Mouse (Mus musculus) liver, embryonic 14.5 days (tissue): Measurements from ENCODE around the gene Zfp53. TPM values are rescaled to one million over a fixed set of nuclear protein-coding genes. Genes with fewer than 3 reads are reported as not detected.

Experiments used
- ATAC-seq: fragments of 200-750 bp; cut with Nextera tagmentation; 2 replicates; pipeline ENCODE4 v1.8.0; 2017; ENCODE audit warnings: moderate number of reproducible peaks, mild to moderate bottlenecking, moderate library complexity; ENCODE audit not compliant: insufficient read depth
- DNase-seq, 3 experiments: peaks; one replicate each; pipeline ENCODE4 v3.0.0-alpha.2; 2012 to 2013; ENCODE audit warnings: low read depth in 3 of 3, low spot score in 3 of 3
- H3K27ac ChIP-seq: fragments of 300-500 bp; sonication (generic); 2 replicates; pipeline ENCODE4 v1.5.1; 2014; ENCODE audit warnings: moderate library complexity, mild to moderate bottlenecking, control low read depth, inconsistent platforms
- H3K27me3 ChIP-seq: fragments of 300-500 bp; sonication (generic); 2 replicates; pipeline ENCODE4 v1.6.1; 2014; ENCODE audit warnings: mild to moderate bottlenecking, low read length, moderate library complexity; ENCODE audit not compliant: control insufficient read depth, insufficient read depth
- H3K36me3 ChIP-seq: fragments of 300-500 bp; sonication (generic); replicated peaks from 2 replicates; pipeline ENCODE4 v1.6.1; 2014; ENCODE audit warnings: low read depth; ENCODE audit not compliant: control insufficient read depth, insufficient read depth
- H3K4me1 ChIP-seq, 2 experiments: fragments of 200-500 bp in 1 of 2; fragments of 300-500 bp in 1 of 2; sonication (generic) in 1 of 2; replicated peaks; 2 replicates each; pipeline ENCODE4 v1.6.1; 2012 to 2014; ENCODE audit warnings: antibody characterized with exemption in 1 of 2, inconsistent platforms in 1 of 2, low read length in 1 of 2; ENCODE audit not compliant: control insufficient read depth in 2 of 2, insufficient read depth in 2 of 2
- H3K4me2 ChIP-seq: fragments of 300-500 bp; sonication (generic); 2 replicates; pipeline ENCODE4 v1.6.1; 2014; ENCODE audit warnings: low read depth, mild to moderate bottlenecking, control low read depth, moderate library complexity
- H3K4me3 ChIP-seq, 2 experiments: fragments of 200-500 bp in 1 of 2; fragments of 300-500 bp in 1 of 2; sonication (generic) in 1 of 2; 2 replicates each; pipeline ENCODE4 v1.5.1; 2012 to 2014; ENCODE audit warnings: low read depth in 2 of 2, low read length in 2 of 2, mild to moderate bottlenecking in 2 of 2, control low read depth in 1 of 2, inconsistent platforms in 1 of 2, moderate library complexity in 1 of 2; ENCODE audit not compliant: insufficient read depth in 1 of 2
- H3K9ac ChIP-seq: fragments of 300-500 bp; sonication (generic); replicated peaks from 2 replicates; pipeline ENCODE4 v1.6.1; 2014; ENCODE audit warnings: mild to moderate bottlenecking, control low read depth, moderate library complexity
- H3K9me3 ChIP-seq: fragments of 300-500 bp; sonication (generic); 2 replicates; pipeline ENCODE4 v1.6.1; 2016; ENCODE audit warnings: low read length, mixed read lengths; ENCODE audit not compliant: control insufficient read depth
- CTCF ChIP-seq: IDR thresholded peaks from 2 replicates; pipeline ENCODE4 v1.5.1; 2016; ENCODE audit warnings: antibody characterized with exemption, low read depth, control low read depth
- EP300 ChIP-seq: IDR thresholded peaks from 2 replicates; pipeline ENCODE4 v1.6.1; 2016; ENCODE audit warnings: antibody characterized with exemption, low read depth
- WGBS: fragments of 180-500 bp; shearing (Covaris S2); extraction: QIAGEN DNeasy Blood & Tissue Kit; methylation state at CpG from one replicate; pipeline ENCODE4 v1.1.7; 2014; ENCODE audit not compliant: insufficient replicate concordance; 5-methylcytosine and 5-hydroxymethylcytosine counted together
- polyA plus RNA-seq, 2 experiments: library from polyadenylated mRNA; depleted of rRNA in 1 of 2; stranded (reverse) in 1 of 2; unstranded in 1 of 2; fragments of >200 nt; fragmentation: Nextera tagmentation in 1 of 2; extraction: Ambion mirVana in 1 of 2; gene quantifications; 2 replicates each; pipeline versions ENCODE4 v1.2.1 to v1.2.3; 2012 to 2014

Gene Zfp53
- polyA plus RNA-seq, 2 experiments: 1.4 to 2.6 TPM

DNA sequence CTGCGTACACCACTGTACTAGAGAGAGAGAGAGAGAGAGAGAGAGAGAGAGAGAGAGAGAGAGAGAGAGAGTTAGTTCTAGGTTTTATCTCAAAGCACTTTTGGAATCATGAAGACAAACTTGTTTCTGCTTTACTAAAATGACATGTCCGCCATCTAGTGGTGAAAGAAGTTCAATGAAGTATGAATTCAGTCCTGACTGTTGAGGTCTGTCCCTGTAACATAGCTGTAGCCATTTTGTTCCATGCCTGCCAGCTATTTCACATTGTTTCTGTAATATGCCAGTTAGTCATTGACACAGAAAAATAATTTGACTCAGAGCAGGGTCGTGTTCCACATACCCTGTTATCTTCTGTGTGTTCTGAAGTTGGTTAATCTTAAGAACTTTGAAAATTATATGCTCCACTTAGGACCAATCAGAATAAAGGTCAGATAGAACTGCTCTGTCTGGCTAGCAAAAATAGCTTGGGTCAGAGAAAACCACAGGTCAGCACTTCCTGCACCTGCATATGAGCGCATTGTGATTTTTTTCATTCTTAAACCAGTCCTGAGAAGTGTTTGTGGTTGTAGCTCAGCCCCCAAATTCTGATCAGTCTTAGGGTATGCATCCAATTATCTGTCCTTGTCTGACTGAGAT, 45.8 kb downstream of the Zfp53 start:
- H3K9me3 ChIP-seq: no peaks in the 10 kb centered on the region
- ATAC-seq (peak; percentile 38), DNase-seq (peak; percentile 73 to 76 (median 75))
- no peaks in the 10 kb centered on the region for H3K27me3 ChIP-seq
- WGBS: 7% methylated on average over 4 of the region's 4 CpGs
- H3K27ac ChIP-seq: no peak overlapping the region
- no peak overlapping the region for H3K4me3 ChIP-seq
- H3K9ac ChIP-seq: 0 out of 2 replicates have a peak overlapping the region, but pooled peaks have one; percentile 3
- peak; percentile 70 for TF ChIP-seq CTCF
- no peak for TF ChIP-seq EP300
- H3K4me2 ChIP-seq: peak overlapping the region; percentile 75
- no peaks in the 10 kb centered on the region for H3K36me3 ChIP-seq
- H3K4me1 ChIP-seq: peaks cover 5 to 11% of the 10 kb centered on the region in 2 experiments; a peak in 3 of 4 replicates

DNA sequence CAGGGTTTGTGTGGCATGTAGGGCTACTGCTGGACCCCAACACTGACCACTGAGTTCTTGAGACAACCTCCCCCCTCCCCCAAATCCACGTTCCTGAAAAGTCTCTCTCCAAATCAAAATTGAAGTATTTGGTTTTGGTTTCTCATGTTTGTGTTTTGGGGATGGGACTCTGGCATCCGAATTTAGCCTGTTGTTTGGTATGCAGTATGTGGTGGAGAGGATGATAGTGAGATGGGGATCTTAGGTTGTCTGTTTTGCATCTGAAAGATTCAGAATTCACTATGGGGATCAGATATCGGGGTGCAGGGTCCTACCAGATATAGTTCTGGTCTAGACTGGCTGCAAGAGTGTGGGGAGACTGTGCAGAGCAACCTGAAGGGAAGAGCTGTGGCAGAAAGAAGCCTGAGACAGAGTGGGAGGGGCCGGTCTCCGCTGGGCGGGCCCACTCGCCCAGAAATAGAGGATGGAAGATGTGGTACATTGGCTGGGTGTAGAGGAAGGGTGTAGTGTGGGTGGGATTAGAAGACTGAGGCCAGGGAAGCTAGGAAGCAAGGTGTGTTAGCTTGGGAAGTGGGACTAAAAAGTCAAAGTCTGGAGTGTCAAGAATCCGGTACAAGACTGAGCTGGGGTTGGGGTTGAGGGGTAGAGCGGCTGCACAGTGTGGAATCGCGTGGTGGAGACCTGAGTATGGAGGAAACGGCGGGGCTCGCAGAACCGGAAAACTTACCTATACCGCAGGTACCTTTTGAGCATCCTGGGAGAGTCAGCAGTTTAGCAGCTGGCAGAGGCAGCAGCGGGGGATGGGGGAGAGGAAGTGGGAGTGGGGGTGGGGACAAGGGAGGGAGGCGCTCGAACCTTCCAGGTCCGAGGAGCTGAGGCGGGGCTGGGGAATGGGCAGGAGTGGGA, 46.6 kb downstream of the Zfp53 start, which contains the start of gene Zfp52:
Zfp52 (plus strand) TSS at position 444 of the 906 bp plus-strand sequence.
- Histone ChIP-seq H3K4me3 (peak within 1 kb of the TSS; percentile 58 to 83), H3K36me3 (no peaks in the 10 kb centered on the region), H3K9me3 (no peaks in the 10 kb centered on the region), H3K4me2 (peak within 1 kb of the TSS; percentile 75), H3K4me1 (peaks cover 5 to 11% of the 10 kb centered on the region in 2 experiments; a peak in 3 of 4 replicates), H3K27me3 (no peaks in the 10 kb centered on the region), H3K9ac (peak within 1 kb of the TSS; percentile 49), H3K27ac (no peak within 1 kb of the TSS)
- 1% methylated on average over 21 of the region's 21 CpGs for WGBS
- peak; percentile 74 for ATAC-seq
- no peak for DNase-seq
- TF ChIP-seq CTCF: no peak
- TF ChIP-seq EP300: no peak

DNA sequence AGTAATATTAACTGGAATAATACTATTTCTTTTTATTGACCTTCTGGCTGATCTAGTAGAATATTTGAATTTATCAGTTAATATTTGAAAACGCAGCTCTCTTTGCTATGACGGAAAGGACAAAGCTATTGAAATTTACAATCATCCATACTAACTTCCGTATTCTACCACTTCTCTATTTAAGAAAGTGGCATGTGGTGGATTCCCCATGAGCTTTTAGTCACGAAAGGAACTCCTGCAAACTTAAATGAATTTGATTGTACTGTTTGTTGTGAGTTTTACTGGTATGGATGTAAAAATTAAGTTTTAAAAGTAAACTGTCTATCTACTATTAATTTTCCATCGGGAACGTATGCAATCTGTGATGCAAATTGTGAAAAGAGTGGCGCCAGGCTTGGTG, 47.3 kb downstream of the Zfp53 start:
- TF ChIP-seq EP300: no peak
- ATAC-seq (no peak), DNase-seq (no peak)
- Histone ChIP-seq H3K27me3 (no peaks in the 10 kb centered on the region), H3K27ac (no peak overlapping the region), H3K36me3 (no peaks in the 10 kb centered on the region), H3K9me3 (no peaks in the 10 kb centered on the region), H3K9ac (no peak overlapping the region), H3K4me2 (peak overlapping the region; percentile 75), H3K4me3 (peak overlapping the region; percentile 58 to 83; a peak in 3 of 4 replicates), H3K4me1 (peaks cover 5 to 11% of the 10 kb centered on the region in 2 experiments; a peak in 3 of 4 replicates)
- 19% methylated on average over 7 of the region's 7 CpGs for WGBS

DNA sequence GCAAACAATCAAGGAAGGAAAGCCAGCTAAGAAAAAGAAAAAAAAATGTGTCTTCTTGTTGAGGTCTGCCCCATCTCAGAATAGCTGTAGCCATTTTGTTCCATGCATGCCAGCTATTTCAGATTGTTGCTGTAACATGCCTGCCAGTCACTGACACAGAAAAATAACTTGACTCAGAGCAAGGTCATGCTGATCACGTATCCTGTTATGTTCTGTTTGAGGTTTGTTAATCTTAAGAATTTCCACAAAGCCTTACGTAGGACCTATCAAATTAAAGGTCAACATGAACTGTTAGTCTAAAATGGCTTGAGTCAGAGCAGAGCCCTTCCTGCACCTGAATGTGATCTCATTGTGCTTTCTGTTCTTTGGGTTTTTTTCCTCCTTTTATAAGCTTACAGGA, 47.9 kb downstream of the Zfp53 start:
- Histone ChIP-seq H3K9me3 (no peaks in the 10 kb centered on the region), H3K27me3 (no peaks in the 10 kb centered on the region), H3K36me3 (no peaks in the 10 kb centered on the region), H3K4me1 (peaks cover 5 to 11% of the 10 kb centered on the region in 2 experiments; a peak in 3 of 4 replicates), H3K4me2 (no peak overlapping the region), H3K27ac (no peak overlapping the region), H3K4me3 (no peak overlapping the region), H3K9ac (no peak overlapping the region)
- DNase-seq: no peak
- no peak for TF ChIP-seq CTCF
- TF ChIP-seq EP300: no peak
- WGBS: 54% methylated on average over 2 of the region's 2 CpGs
- ATAC-seq: no peak

DNA sequence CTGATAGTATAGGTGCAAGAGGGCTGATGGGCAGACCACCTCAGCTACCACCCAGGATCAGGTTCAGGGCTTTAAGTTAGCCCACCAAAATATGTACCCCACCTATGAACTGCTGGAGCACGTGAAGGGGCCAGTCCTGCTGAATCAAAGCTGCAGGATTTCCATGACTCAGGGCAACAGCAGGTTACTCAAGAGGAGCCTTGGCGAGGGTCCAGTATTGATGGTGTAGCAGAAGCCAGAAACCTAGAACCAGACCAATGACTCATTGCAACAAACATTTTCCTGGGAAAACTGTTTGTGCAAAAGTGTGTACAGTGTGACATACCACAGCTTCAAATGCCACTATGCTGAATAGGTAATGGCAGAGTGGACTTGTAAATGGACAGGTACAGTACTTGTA, 69.0 kb downstream of the Zfp53 start:
- 48% methylated on average over 2 of the region's 2 CpGs for WGBS
- ATAC-seq (no peak), DNase-seq (no peak)
- no peaks in the 10 kb centered on the region for H3K9me3 ChIP-seq
- H3K9ac ChIP-seq: no peak overlapping the region
- H3K4me2 ChIP-seq: no peak overlapping the region
- H3K27me3 ChIP-seq: no peaks in the 10 kb centered on the region
- H3K4me3 ChIP-seq: no peak overlapping the region
- no peak for TF ChIP-seq EP300
- TF ChIP-seq CTCF: no peak
- no peaks in the 10 kb centered on the region for H3K4me1 ChIP-seq
- H3K27ac ChIP-seq: no peak overlapping the region
- no peaks in the 10 kb centered on the region for H3K36me3 ChIP-seq

Other genes starting within 250 kb of the Zfp53 start
- not detected in 2 replicates for gene Vmn1r235, start 232.6 kb upstream of the Zfp53 start, polyA plus RNA-seq (2012; rRNA removed)
- gene Vmn1r235, start 232.6 kb upstream of the Zfp53 start, polyA plus RNA-seq (2014; fragmentation: Nextera tagmentation; extraction: Ambion mirVana): not detected in 2 replicates
- not detected in 2 replicates for gene Vmn1r236, start 206.1 kb upstream of the Zfp53 start, polyA plus RNA-seq (2012; rRNA removed)
- gene Vmn1r236, start 206.1 kb upstream of the Zfp53 start, polyA plus RNA-seq (2014; fragmentation: Nextera tagmentation; extraction: Ambion mirVana): not detected in 2 replicates
- gene Vmn1r237, start 177.1 kb upstream of the Zfp53 start, polyA plus RNA-seq (2012; rRNA removed): not detected in 2 replicates
- gene Vmn1r237, start 177.1 kb upstream of the Zfp53 start, polyA plus RNA-seq (2014; fragmentation: Nextera tagmentation; extraction: Ambion mirVana): not detected in 2 replicates
- gene Zfp677, start 105.2 kb upstream of the Zfp53 start, polyA plus RNA-seq (2012; rRNA removed): 0.10 and 0.39 TPM in 2 replicates
- 0.51 and 0.74 TPM in 2 replicates for gene Zfp677, start 105.2 kb upstream of the Zfp53 start, polyA plus RNA-seq (2014; fragmentation: Nextera tagmentation; extraction: Ambion mirVana)
- 0.47 and 1.0 TPM in 2 replicates for gene Zfp54, start 65.8 kb upstream of the Zfp53 start, polyA plus RNA-seq (2012; rRNA removed)
- gene Zfp54, start 65.8 kb upstream of the Zfp53 start, polyA plus RNA-seq (2014; fragmentation: Nextera tagmentation; extraction: Ambion mirVana): 2.4 and 2.6 TPM in 2 replicates
- 1.3 and 2.3 TPM in 2 replicates for gene Zfp51, start 38.6 kb upstream of the Zfp53 start, polyA plus RNA-seq (2012; rRNA removed)
- 6.9 TPM in 2 replicates for gene Zfp51, start 38.6 kb upstream of the Zfp53 start, polyA plus RNA-seq (2014; fragmentation: Nextera tagmentation; extraction: Ambion mirVana)
- 0.28 and 0.50 TPM in 2 replicates for gene Zfp52, start 46.5 kb downstream of the Zfp53 start, polyA plus RNA-seq (2012; rRNA removed)
- gene Zfp52, start 46.5 kb downstream of the Zfp53 start, polyA plus RNA-seq (2014; fragmentation: Nextera tagmentation; extraction: Ambion mirVana): 0.48 and 0.51 TPM in 2 replicates
- gene Zfp948, start 78.0 kb downstream of the Zfp53 start, polyA plus RNA-seq (2012; rRNA removed): 2.0 and 3.6 TPM in 2 replicates
- 6.3 and 7.6 TPM in 2 replicates for gene Zfp948, start 78.0 kb downstream of the Zfp53 start, polyA plus RNA-seq (2014; fragmentation: Nextera tagmentation; extraction: Ambion mirVana)
- 0.38 and 0.78 TPM in 2 replicates for gene Zfp983, start 161.6 kb downstream of the Zfp53 start, polyA plus RNA-seq (2012; rRNA removed)
- 1.3 and 1.4 TPM in 2 replicates for gene Zfp983, start 161.6 kb downstream of the Zfp53 start, polyA plus RNA-seq (2014; fragmentation: Nextera tagmentation; extraction: Ambion mirVana)
- gene Gm10226, start 202.9 kb downstream of the Zfp53 start, polyA plus RNA-seq (2012; rRNA removed): 2.3 TPM in 1 of 2 replicates, not detected in the other
- 5.0 and 6.1 TPM in 2 replicates for gene Gm10226, start 202.9 kb downstream of the Zfp53 start, polyA plus RNA-seq (2014; fragmentation: Nextera tagmentation; extraction: Ambion mirVana)
- 2.0 and 4.1 TPM in 2 replicates for gene Zfp760, start 218.7 kb downstream of the Zfp53 start, polyA plus RNA-seq (2012; rRNA removed)
- 4.0 and 4.1 TPM in 2 replicates for gene Zfp760, start 218.7 kb downstream of the Zfp53 start, polyA plus RNA-seq (2014; fragmentation: Nextera tagmentation; extraction: Ambion mirVana)
- 0.71 and 1.1 TPM in 2 replicates for gene Zfp229, start 241.8 kb downstream of the Zfp53 start, polyA plus RNA-seq (2012; rRNA removed)
- 1.1 and 1.6 TPM in 2 replicates for gene Zfp229, start 241.8 kb downstream of the Zfp53 start, polyA plus RNA-seq (2014; fragmentation: Nextera tagmentation; extraction: Ambion mirVana)